Mouse (Mus musculus) ovary, postnatal 36 days (tissue): ENCODE data around the gene Rhno1.
A peak's percentile ranks its signal among the peaks of the same experiment; 100 is the strongest.

Source experiments
- DNase-seq: peaks from one replicate; pipeline ENCODE4 v3.0.0; 2022; ENCODE audit warnings: low spot score, mixed read lengths

Rhno1 gene

GRCm38 (mm10) chr6:128363007-128363825, 505 bp upstream of the Rhno1 start:
- DNase-seq: no peak

GRCm38 (mm10) chr6:128361901-128362300, 810 bp downstream of the Rhno1 start:
- DNase-seq: no peak

- peak; percentile 57 for DNase-seq
Measured at GRCm38 (mm10) chr6:128358999-128359398, 3.7 kb downstream of the Rhno1 start.

- DNase-seq: peak; percentile 95
Measured at GRCm38 (mm10) chr6:128355726-128356416, 6.8 kb downstream of the Rhno1 start, which contains the start of gene Tulp3. Tulp3 (minus strand) TSS chr6:128355851.

GRCm38 (mm10) chr6:128355201-128355681, 7.5 kb downstream of the Rhno1 start:
- DNase-seq: peak; percentile 60

GRCm38 (mm10) chr6:128354140-128354539, 8.6 kb downstream of the Rhno1 start:
- DNase-seq: no peak

GRCm38 (mm10) chr6:128349711-128350110, 13.0 kb downstream of the Rhno1 start:
- DNase-seq: no peak

GRCm38 (mm10) chr6:128346782-128347181, 15.9 kb downstream of the Rhno1 start:
- DNase-seq: no peak

GRCm38 (mm10) chr6:128345623-128346022, 17.1 kb downstream of the Rhno1 start:
- DNase-seq: no peak

GRCm38 (mm10) chr6:128341956-128342723, 20.6 kb downstream of the Rhno1 start:
- no peak for DNase-seq

GRCm38 (mm10) chr6:128338876-128339275, 23.8 kb downstream of the Rhno1 start:
- DNase-seq: no peak

GRCm38 (mm10) chr6:128337467-128337866, 25.2 kb downstream of the Rhno1 start:
- no peak for DNase-seq

GRCm38 (mm10) chr6:128334397-128335124, 28.1 kb downstream of the Rhno1 start:
- DNase-seq: peak; percentile 67

- no peak for DNase-seq
Measured at GRCm38 (mm10) chr6:128318317-128318716, 44.4 kb downstream of the Rhno1 start.

- no peak for DNase-seq
Measured at GRCm38 (mm10) chr6:128315597-128315996, 47.1 kb downstream of the Rhno1 start.

- DNase-seq: no peak
Measured at GRCm38 (mm10) chr6:128314796-128315195, 47.9 kb downstream of the Rhno1 start.

- DNase-seq: peak; percentile 46
Measured at GRCm38 (mm10) chr6:128308311-128308710, 54.4 kb downstream of the Rhno1 start.
